Mouse (Mus musculus): Measurements from ENCODE around the gene Apc2. TPM values are rescaled to one million over a fixed set of nuclear protein-coding genes. Genes with fewer than 3 reads are reported as not detected.

Gene Apc2
- polyA plus RNA-seq, 1 experiment from 2014 or later = 0.96 TPM

GRCm38 (mm10) chr10:80321670-80322581, 26.1 kb downstream of the Apc2 start:
- Histone ChIP-seq H3K4me1 (ENCODE audit: insufficient read depth) (0 out of 2 replicates have a peak, but pooled peaks cover 3% of the 10 kb centered on the region), H3K9me3 (ENCODE audit: low read depth, low read length) (no peaks in the 10 kb centered on the region), H3K9ac (peak overlapping the region; percentile 57; the same call in 1 of the 2 replicates), H3K36me3 (ENCODE audit: insufficient read depth) (peaks cover 18% of the 10 kb centered on the region; the same call in 1 of the 2 replicates), H3K27me3 (ENCODE audit: insufficient read depth, low read length) (peaks cover 6% of the 10 kb centered on the region; the same call in 1 of the 2 replicates), H3K4me2 (peak overlapping the region; percentile 98), H3K27ac (ENCODE audit: low read depth) (no peak overlapping the region), H3K4me3 (ENCODE audit: low read depth, low read length) (peak overlapping the region; percentile 52; the same call in 1 of the 2 replicates)
- ATAC-seq (ENCODE audit: insufficient read depth) (no peak), DNase-seq (no peak)
- 84% methylated on average over 21 of the region's 21 CpGs for WGBS
- no peak for TF ChIP-seq CTCF (IDR thresholded peaks at IDR 0.05; ENCODE audit: low read depth)

- H3K36me3 ChIP-seq (ENCODE audit: insufficient read depth) = peaks cover 13% of the 10 kb centered on the region; the same call in 1 of the 2 replicates
- ATAC-seq (ENCODE audit: insufficient read depth) (peak; percentile 11), DNase-seq (peak; percentile 61)
- peak overlapping the region; percentile 57 for H3K9ac ChIP-seq
- no peaks in the 10 kb centered on the region for H3K9me3 ChIP-seq (ENCODE audit: low read depth, low read length)
- 0 out of 2 replicates have a peak, but pooled peaks cover 3% of the 10 kb centered on the region for H3K4me1 ChIP-seq (ENCODE audit: insufficient read depth)
- 3% methylated on average over 28 of the region's 28 CpGs for WGBS
- H3K4me2 ChIP-seq = peak overlapping the region; percentile 98
- TF ChIP-seq CTCF (IDR thresholded peaks at IDR 0.05; ENCODE audit: low read depth) = peak; percentile 24; the same call in 1 of the 2 replicates
- peak overlapping the region; percentile 52 for H3K4me3 ChIP-seq (ENCODE audit: low read depth, low read length)
- H3K27ac ChIP-seq (ENCODE audit: low read depth) = no peak overlapping the region
- no peaks in the 10 kb centered on the region for H3K27me3 ChIP-seq (ENCODE audit: insufficient read depth, low read length)
Observed at GRCm38 (mm10) chr10:80322811-80323211, 27.0 kb downstream of the Apc2 start.

GRCm38 (mm10) chr10:80323261-80324119, 27.7 kb downstream of the Apc2 start:
- no peak for TF ChIP-seq CTCF (IDR thresholded peaks at IDR 0.05; ENCODE audit: low read depth)
- WGBS = 1% methylated on average over 44 of the region's 46 CpGs
- Histone ChIP-seq H3K4me2 (peak overlapping the region; percentile 98), H3K27ac (ENCODE audit: low read depth) (no peak overlapping the region), H3K36me3 (ENCODE audit: insufficient read depth) (peaks cover 6% of the 10 kb centered on the region; the same call in 1 of the 2 replicates), H3K9me3 (ENCODE audit: low read depth, low read length) (no peaks in the 10 kb centered on the region), H3K27me3 (ENCODE audit: insufficient read depth, low read length) (no peaks in the 10 kb centered on the region), H3K4me1 (ENCODE audit: insufficient read depth) (0 out of 2 replicates have a peak, but pooled peaks cover 3% of the 10 kb centered on the region), H3K9ac (peak overlapping the region; percentile 57), H3K4me3 (ENCODE audit: low read depth, low read length) (peak overlapping the region; percentile 52)
- DNase-seq (peak; percentile 56), ATAC-seq (ENCODE audit: insufficient read depth) (peak; percentile 23)

- TF ChIP-seq CTCF (IDR thresholded peaks at IDR 0.05; ENCODE audit: low read depth) = no peak
- H3K27me3 ChIP-seq (ENCODE audit: insufficient read depth, low read length) = no peaks in the 10 kb centered on the region
- H3K4me2 ChIP-seq = peak overlapping the region; percentile 98
- H3K27ac ChIP-seq (ENCODE audit: low read depth) = no peak overlapping the region
- H3K9ac ChIP-seq = no peak overlapping the region
- no peak for DNase-seq
- no peak for ATAC-seq (ENCODE audit: insufficient read depth)
- H3K9me3 ChIP-seq (ENCODE audit: low read depth, low read length) = no peaks in the 10 kb centered on the region
- 78% methylated on average over 17 of the region's 17 CpGs for WGBS
- H3K4me3 ChIP-seq (ENCODE audit: low read depth, low read length) = peak overlapping the region; percentile 52; the same call in 1 of the 2 replicates
- 0 out of 2 replicates have a peak, but pooled peaks cover 6% of the 10 kb centered on the region for H3K4me1 ChIP-seq (ENCODE audit: insufficient read depth)
- no peaks in the 10 kb centered on the region for H3K36me3 ChIP-seq (ENCODE audit: insufficient read depth)
Observed at GRCm38 (mm10) chr10:80324120-80325037, 28.6 kb downstream of the Apc2 start.

- Histone ChIP-seq H3K36me3 (ENCODE audit: insufficient read depth) (no peaks in the 10 kb centered on the region), H3K9ac (no peak overlapping the region), H3K4me1 (ENCODE audit: insufficient read depth) (0 out of 2 replicates have a peak, but pooled peaks cover 5% of the 10 kb centered on the region), H3K4me3 (ENCODE audit: low read depth, low read length) (no peak overlapping the region), H3K27ac (ENCODE audit: low read depth) (no peak overlapping the region), H3K9me3 (ENCODE audit: low read depth, low read length) (no peaks in the 10 kb centered on the region), H3K4me2 (no peak overlapping the region), H3K27me3 (ENCODE audit: insufficient read depth, low read length) (no peaks in the 10 kb centered on the region)
- DNase-seq = no peak
- 79% methylated on average over 21 of the region's 21 CpGs for WGBS
- no peak for ATAC-seq (ENCODE audit: insufficient read depth)
- TF ChIP-seq CTCF (IDR thresholded peaks at IDR 0.05; ENCODE audit: low read depth) = no peak
Observed at GRCm38 (mm10) chr10:80325045-80325444, 29.3 kb downstream of the Apc2 start.

All from lung, embryonic 14.5 days (tissue).